Mouse (Mus musculus) 3T3-L1 (cell line): Measurements from ENCODE around the gene Mxra8.

Experiments used
- DNase-seq: peaks from one replicate; pipeline ENCODE4 v3.0.0-alpha.2; 2015; ENCODE audit warnings: low read depth, low spot score

The Mxra8 gene

DNA sequence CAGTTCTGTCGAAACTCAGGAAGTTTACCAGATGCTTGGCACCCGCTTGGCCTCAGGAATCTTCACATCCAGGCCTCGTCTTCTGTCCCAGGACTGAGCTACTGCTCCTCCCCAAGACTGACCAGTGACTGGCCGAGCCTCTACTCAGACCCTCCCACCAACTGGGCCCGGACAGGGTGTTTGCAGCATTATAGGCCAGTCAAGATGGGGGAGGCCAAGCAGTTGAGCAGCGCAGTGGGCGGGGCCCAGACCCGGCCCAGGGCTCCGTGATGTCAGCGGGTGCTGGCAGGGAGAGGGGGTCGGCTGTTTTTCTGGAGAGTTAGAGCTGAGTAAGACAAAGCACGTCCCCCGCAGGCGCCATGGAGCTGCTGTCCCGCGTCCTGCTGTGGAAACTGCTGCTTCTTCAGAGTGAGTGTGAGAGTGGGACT is at the start of gene Mxra8:
Gene Mxra8 (plus strand): TSS at position 198 of the 428 bp plus-strand sequence.
- DNase-seq, result peak; percentile 98

DNA sequence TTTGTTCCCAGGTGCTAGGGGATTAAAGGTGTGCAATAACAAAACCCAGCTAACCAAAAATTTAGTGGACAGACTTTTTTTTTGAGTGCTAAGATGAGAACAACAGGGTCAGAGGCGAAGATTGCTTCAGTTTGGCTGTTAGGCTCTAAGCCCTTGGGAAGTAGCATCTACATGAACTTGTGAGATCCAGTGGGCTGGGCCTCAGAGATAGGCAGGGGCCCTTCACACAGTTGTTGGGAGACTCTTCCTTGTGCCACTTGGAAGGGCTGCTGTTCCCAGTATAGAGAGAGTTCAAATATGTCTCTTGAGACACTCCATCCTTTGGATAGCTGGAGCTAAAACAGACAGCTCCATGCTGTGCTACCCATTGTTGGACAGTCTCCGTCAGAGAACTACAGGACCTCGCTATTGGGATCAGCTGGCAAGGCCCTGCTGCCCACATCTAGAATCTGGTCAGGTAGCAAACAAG is 49.4 kb upstream of the Mxra8 start, which contains the start of gene Ankrd65:
Gene Ankrd65 (plus strand): TSS at position 419 of the 469 bp plus-strand sequence.
- no peak for DNase-seq

DNA sequence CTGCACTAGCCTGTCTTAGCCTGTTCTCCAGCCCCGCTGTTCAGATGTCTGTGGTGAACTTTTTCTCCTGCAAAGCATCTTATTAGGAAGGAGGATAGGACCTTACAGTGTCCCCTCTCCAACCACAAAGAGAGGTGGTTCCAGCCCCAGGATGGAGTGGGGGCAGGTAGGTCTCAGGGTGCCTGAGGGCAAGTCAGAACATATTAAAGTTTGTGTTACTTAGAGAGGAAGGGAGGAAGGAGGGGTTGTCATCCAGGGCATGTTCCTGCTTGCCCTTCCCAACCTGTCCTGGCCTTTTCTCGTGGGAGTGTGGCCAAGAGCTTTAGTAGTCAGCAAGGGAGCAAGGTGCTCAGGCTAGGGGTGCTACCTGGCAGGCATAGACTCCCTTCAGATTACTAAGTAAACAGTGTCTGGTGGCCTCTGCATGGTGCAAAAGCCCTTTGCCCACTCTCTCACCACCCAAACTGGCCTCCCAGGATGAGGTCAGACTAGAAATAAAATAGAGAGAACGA is 48.8 kb upstream of the Mxra8 start:
- no peak for DNase-seq

GRCm38 (mm10) chr4:155791240-155791933 is 48.1 kb upstream of the Mxra8 start:
- no peak for DNase-seq

DNA sequence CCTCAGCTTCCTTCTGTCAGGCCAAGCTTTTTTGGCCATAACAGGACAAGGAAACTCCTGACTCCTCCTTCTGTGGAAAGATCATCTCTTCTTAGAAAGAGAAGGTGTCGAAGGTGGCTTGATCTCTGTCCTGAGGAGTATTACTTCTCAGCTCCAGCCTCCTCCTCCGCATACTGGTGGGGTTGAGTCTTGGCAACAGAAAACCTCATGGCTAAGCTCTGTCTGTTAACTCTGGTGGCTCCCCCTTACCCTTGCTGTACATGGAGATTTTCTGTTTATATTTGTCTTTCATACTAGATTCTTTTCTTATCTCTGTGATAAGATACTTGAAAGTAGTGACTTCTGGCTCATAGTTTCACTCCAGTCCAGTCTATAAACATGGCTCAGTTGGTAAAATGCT is 45.8 kb upstream of the Mxra8 start:
- DNase-seq, result no peak

DNA sequence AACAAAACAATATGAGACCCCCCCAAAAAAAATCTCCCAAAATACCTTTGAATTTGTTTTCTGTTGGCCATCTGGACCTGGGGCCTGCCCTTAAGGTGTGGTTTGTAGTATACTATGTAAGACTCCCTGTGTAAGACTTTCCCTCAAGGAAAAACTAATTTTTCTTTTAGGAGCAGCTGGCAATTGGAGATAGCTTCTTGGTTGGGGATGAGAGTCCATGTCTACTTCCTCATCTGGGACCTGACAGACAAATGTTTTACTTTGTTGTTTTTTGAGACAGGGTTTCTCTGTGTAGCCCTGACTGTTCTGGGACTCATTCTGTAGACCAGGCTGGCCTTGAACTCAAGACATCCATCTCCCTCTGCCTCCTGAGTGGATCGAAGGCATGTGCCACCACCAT is 37.4 kb upstream of the Mxra8 start:
- DNase-seq, result no peak

GRCm38 (mm10) chr4:155802741-155803339 is 36.6 kb upstream of the Mxra8 start, which contains the start of gene Mrpl20:
Gene Mrpl20 (plus strand): TSS chr4:155802878.
- DNase-seq, result peak; percentile 53

- peak; percentile 94 for DNase-seq
Observed at GRCm38 (mm10) chr4:155803340-155804041, 36.0 kb upstream of the Mxra8 start.

GRCm38 (mm10) chr4:155807841-155808240 is 31.6 kb upstream of the Mxra8 start:
- no peak for DNase-seq

- peak; percentile 95 for DNase-seq
Observed at GRCm38 (mm10) chr4:155811929-155812664, 27.4 kb upstream of the Mxra8 start, which contains the start of gene Ccnl2. Gene Ccnl2 (plus strand): TSS chr4:155812489.

DNA sequence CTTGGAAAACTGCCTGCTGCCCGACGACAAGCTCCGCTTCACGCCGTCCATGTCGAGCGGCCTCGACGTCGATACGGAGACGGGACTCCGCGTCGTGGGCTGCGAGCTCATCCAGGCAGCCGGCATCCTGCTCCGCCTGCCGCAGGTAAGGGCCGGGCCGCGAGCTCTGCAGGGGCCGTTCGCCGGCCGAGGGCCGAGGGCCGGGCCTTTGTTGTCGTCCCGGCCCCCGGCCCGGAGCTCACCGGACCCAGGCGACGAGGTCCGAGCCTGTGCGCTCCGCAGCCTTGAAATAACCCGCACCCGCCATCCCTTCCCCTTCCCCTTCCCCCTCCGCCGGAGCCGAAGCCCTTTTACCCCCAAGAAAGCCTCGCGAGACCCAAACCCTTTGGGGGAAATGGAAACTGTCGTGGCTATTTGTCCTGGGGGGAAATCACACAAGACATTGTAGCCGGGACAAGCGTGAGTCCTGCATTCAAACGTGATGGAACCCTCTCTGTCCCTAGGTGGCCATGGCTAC is 26.8 kb upstream of the Mxra8 start:
- peak; percentile 67 for DNase-seq

DNA sequence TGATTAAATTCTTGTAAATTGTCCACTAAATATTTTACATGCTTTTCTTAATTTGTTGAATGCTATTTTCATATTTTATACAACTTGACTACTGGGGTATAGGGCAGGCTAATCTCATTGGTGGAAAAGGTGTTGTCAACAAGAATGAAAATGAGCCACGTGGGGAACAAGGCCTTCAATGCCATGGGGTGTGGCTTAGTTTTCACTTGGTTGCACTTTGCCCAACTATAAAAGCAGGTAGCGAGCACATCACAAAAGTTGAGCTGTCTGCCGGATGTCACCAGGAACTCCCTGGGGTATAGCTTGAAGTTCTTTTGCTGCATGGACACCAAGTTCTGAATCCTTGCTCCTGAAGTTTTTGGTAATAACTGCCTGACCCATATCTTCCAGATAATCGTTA is 21.9 kb upstream of the Mxra8 start:
- DNase-seq, result no peak

DNA sequence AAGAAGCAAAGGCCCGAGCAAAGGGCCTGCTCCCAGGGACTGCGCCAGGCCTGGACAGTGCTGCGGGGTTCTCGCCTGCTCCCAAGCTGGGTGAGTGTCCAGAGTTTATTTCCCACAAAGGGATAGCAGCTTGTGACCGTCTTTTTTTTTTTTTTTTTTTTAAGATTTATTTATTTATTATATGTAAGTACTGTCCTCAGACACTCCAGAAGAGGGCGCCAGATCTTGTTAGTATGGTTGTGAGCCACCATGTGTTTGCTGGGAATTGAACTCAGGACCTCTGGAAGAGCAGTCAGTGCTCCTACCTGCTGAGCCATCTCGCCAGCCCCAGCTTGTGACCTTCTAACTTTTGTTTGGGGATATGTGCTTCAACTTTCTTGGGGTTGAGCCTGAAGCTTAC is 18.5 kb upstream of the Mxra8 start:
- peak; percentile 64 for DNase-seq

DNA sequence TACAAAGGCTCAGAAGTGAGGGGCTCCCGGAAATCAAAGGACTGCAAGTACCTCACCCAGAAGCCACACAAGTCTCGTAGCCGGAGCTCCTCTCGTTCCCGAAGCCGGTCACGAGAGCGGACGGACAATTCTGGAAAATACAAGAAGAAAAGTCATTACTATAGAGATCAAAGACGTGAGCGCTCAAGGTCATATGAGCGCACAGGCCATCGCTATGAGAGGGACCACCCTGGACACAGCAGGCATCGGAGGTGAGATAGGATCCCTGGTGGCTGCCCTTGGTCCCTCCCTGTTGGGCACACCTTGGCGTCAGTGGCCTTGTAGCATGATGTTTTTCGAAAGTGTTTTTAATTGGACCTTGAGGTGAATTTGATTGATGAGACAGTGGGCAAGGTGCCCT is 16.0 kb upstream of the Mxra8 start:
- DNase-seq, result no peak

DNA sequence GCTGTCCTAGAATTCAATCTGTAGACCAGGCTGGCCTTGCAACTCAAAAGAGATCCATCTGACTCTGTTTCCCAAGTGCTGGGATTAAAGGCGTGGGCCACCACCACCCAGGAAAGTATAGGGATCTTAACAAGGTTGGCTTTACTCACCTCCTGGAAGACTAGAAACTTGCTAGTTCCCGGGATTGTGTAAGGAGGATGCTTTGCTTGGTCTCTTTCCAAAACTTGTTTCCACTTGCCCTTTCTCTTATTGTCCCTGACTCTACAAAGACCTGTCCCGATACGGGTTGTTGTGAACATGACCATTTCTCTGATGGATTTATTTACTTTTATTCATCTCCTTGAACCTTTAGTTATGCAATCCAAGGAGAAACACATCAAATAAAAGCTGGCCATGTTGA is 9.6 kb upstream of the Mxra8 start:
- no peak for DNase-seq

GRCm38 (mm10) chr4:155830596-155830995 is 8.9 kb upstream of the Mxra8 start:
- DNase-seq, result no peak

GRCm38 (mm10) chr4:155831205-155831766 is 8.2 kb upstream of the Mxra8 start, which contains the start of gene Aurkaip1:
Gene Aurkaip1 (plus strand): TSS chr4:155831272.
- peak; percentile 94 for DNase-seq

DNA sequence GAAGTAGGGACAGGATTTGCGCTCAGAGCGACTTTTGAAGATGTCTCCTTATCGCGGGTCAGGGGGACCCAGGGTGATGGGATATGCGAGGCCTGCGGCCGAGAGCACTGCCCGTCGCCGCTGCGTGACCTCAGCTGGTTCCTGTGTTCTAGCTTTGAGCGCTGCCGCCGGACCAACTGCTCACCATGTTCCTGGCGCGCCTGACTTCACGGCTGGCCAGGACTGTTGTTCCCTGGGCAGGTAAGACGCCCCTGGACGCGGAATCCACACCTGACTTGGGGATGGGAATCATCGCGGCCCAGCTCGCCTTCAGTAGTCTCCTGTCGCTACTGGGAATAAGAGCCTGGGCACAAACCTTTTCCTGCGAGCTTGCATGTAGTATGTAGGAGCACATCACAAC is 7.6 kb upstream of the Mxra8 start:
- DNase-seq, result no peak

GRCm38 (mm10) chr4:155832321-155832720 is 7.2 kb upstream of the Mxra8 start:
- DNase-seq, result no peak

DNA sequence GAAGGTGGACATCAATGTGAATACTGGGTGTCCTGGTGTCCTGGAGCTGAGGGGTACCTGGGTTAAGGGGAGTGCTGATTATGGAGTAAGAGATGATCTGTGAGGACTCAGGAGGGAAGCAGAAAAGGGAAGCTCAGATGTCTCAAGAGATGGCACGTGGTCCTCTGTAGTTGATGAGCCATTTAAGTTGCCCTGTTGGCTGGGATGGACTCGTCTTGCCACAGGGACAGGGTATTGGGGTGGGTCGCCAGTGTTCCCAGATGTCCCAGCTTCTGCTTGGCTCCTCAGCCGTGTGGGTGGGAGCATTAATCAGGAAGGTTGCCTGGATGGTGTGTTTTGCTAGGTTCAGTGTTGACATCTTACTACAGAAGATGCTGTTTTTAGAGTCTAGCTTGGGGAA is 6.2 kb upstream of the Mxra8 start:
- no peak for DNase-seq

- peak; percentile 92 for DNase-seq
Observed at GRCm38 (mm10) chr4:155833836-155834235, 5.6 kb upstream of the Mxra8 start.
